Mouse (Mus musculus): ENCODE measurements around the gene Fbxo36.

DNA sequence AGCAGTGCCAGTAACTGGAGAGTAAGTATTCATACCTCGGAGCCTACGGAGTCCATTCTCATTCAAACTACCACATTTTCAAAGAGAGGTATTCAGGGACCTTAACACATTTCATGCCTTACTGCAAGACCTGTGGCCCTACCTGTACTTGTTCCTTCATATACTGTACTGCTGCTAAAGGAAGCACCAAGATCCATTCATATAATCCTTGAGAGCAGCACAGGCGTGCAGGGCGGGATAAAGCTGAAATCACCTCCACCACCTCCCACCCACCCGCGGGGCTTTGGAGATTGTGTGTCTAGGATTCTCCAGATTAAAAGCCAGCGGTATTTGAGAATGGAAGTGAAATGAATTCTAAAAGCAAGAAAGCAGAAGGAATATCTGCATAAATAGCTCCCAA, 10.8 kb downstream of the Fbxo36 start:
- no peak for TF ChIP-seq POLR2A (IDR thresholded peaks at IDR 0.05; ENCODE audit: control insufficient read depth, extremely low read depth, insufficient read depth, low read length, poor library complexity)
- no peak for TF ChIP-seq CTCF (IDR thresholded peaks at IDR 0.05; ENCODE audit: borderline replicate concordance, control insufficient read depth, extremely low read depth, insufficient read depth, low read length, poor library complexity)
